Mouse (Mus musculus) stomach, postnatal 0 days (tissue): ENCODE data around the gene Pdyn. TPM values are rescaled to one million over a fixed set of nuclear protein-coding genes. Genes with fewer than 3 reads are reported as not detected.

Experiments used
- ATAC-seq: fragments of 200-750 bp; cut with Nextera tagmentation; 2 replicates; pipeline ENCODE4 v1.8.0; 2017; ENCODE audit not compliant: low FRiP score, low TSS enrichment
- DNase-seq: peaks from one replicate; pipeline ENCODE4 v3.0.0-alpha.2; 2016; ENCODE audit warnings: low spot score
- H3K27ac ChIP-seq: fragments of 300-500 bp; sonication (generic); replicated peaks from 2 replicates; pipeline ENCODE4 v1.5.1; 2014; ENCODE audit warnings: mild to moderate bottlenecking, control low read depth
- H3K27me3 ChIP-seq: fragments of 300-500 bp; sonication (generic); 2 replicates; pipeline ENCODE4 v1.6.1; 2014; ENCODE audit warnings: low read length; ENCODE audit not compliant: control insufficient read depth, insufficient read depth
- H3K36me3 ChIP-seq: fragments of 300-500 bp; sonication (generic); 2 replicates; pipeline ENCODE4 v1.6.1; 2014; ENCODE audit warnings: low read length, mixed read lengths; ENCODE audit not compliant: control insufficient read depth, insufficient read depth
- H3K4me1 ChIP-seq: fragments of 300-500 bp; sonication (generic); replicated peaks from 2 replicates; pipeline ENCODE4 v1.6.1; 2014; ENCODE audit warnings: antibody characterized with exemption; ENCODE audit not compliant: control insufficient read depth, insufficient read depth
- H3K4me2 ChIP-seq: fragments of 300-500 bp; sonication (generic); replicated peaks from 2 replicates; pipeline ENCODE4 v1.6.1; 2014; ENCODE audit warnings: low read depth, mild to moderate bottlenecking, control low read depth, moderate library complexity
- H3K4me3 ChIP-seq: fragments of 300-500 bp; sonication (generic); 2 replicates; pipeline ENCODE4 v1.5.1; 2014; ENCODE audit warnings: low read depth, low read length, control low read depth
- H3K9ac ChIP-seq: fragments of 300-500 bp; sonication (generic); 2 replicates; pipeline ENCODE4 v1.6.1; 2014; ENCODE audit warnings: mild to moderate bottlenecking, low read length, control low read depth, mixed read lengths
- H3K9me3 ChIP-seq: fragments of 300-500 bp; sonication (generic); 2 replicates; pipeline ENCODE4 v1.6.1; 2016; ENCODE audit warnings: low read length; ENCODE audit not compliant: control insufficient read depth
- CTCF ChIP-seq: IDR thresholded peaks from 2 replicates; pipeline ENCODE4 v1.5.1; 2016; ENCODE audit warnings: antibody characterized with exemption, low read depth, mild to moderate bottlenecking, moderate library complexity
- EP300 ChIP-seq: optimal IDR thresholded peaks from 2 replicates; pipeline ENCODE3; 2016; ENCODE audit warnings: antibody characterized with exemption
- WGBS: fragments of 180-500 bp; shearing (Covaris S2); extraction: QIAGEN DNeasy Blood & Tissue Kit; methylation state at CpG from one replicate; pipeline ENCODE4 v1.1.7; 2014; 5-methylcytosine and 5-hydroxymethylcytosine counted together
- polyA plus RNA-seq: library from polyadenylated mRNA; unstranded; fragments of >200 nt; fragmentation: Nextera tagmentation; extraction: Ambion mirVana; gene quantifications from 2 replicates; pipeline ENCODE4 v1.2.1, GENCODE M21; 2015

Pdyn gene
- polyA plus RNA-seq, 1 experiment from 2014 or later = 0.08 TPM

DNA sequence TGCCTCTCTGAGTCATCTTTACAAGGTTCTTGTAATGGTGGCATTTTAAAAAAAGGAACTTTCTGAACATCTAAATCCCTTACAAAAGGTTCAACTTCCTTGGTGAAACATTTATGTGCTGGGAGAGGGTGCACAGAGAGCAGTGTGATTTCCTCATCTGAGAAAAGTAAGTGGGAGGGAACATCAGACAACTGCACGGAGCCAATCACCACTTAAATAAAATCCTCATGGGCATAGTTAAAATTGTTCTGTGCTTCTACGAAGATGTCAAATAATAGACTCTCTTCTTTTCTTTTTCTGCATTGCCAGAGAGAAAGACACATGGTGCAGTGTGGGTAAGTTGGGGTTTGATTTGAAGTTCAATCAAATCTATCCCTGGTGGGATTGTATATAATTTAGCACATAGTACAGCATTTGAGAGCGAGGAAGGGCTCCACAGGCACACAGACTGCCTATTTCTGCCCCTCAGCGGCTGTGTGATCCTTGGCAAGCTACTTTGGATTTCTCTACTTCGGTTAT lies 13.4 kb upstream of the Pdyn start:
- H3K36me3 ChIP-seq = no peaks in the 10 kb centered on the region
- no peaks in the 10 kb centered on the region for H3K9me3 ChIP-seq

DNA sequence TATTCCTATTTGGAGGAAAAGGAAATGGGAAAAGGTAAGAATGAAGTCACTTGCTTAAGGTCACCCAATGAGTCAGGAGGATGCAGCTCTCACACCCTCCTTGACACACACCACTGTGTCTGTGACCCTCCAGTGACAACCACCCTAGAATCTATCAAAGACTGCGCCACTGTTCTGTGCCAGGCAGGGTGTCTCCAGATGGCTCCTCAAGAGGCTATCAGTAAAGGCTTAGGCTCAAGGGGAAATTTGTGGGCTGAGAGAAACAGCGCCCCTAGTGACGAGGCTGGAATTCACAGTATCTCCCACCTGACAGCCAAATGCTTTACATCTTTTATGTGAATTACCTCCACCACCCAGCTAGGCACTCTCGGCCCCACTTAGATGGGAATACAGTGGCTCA lies 3.6 kb downstream of the Pdyn start:
- H3K9me3 ChIP-seq = no peaks in the 10 kb centered on the region
- WGBS = 7% methylated on average over 4 of the region's 4 CpGs
- DNase-seq (peak; percentile 48), ATAC-seq (no peak)
- no peak overlapping the region for H3K4me2 ChIP-seq
- H3K4me3 ChIP-seq = no peak overlapping the region
- no peak overlapping the region for H3K9ac ChIP-seq
- no peaks in the 10 kb centered on the region for H3K27me3 ChIP-seq
- H3K4me1 ChIP-seq = no peaks in the 10 kb centered on the region
- H3K27ac ChIP-seq = no peak overlapping the region
- TF ChIP-seq CTCF (peak; percentile 76), EP300 (no peak)
- no peaks in the 10 kb centered on the region for H3K36me3 ChIP-seq

More for the DNA sequence above, 13.4 kb upstream of the Pdyn start:
- Histone ChIP-seq H3K4me3 (no peak overlapping the region), H3K4me2 (no peak overlapping the region), H3K4me1 (no peaks in the 10 kb centered on the region), H3K9ac (no peak overlapping the region), H3K27me3 (no peaks in the 10 kb centered on the region), H3K27ac (no peak overlapping the region)
- DNase-seq (no peak), ATAC-seq (no peak)
- no peak for TF ChIP-seq EP300
- TF ChIP-seq CTCF = no peak
- 65% methylated on average over 5 of the region's 5 CpGs for WGBS

GRCm38 (mm10) chr2:129694303-129694702 lies 5.3 kb downstream of the Pdyn start:
- no peaks in the 10 kb centered on the region for H3K9me3 ChIP-seq
- H3K4me1 ChIP-seq = no peaks in the 10 kb centered on the region
- DNase-seq (no peak), ATAC-seq (no peak)
- H3K27ac ChIP-seq = no peak overlapping the region
- H3K27me3 ChIP-seq = no peaks in the 10 kb centered on the region
- H3K4me2 ChIP-seq = no peak overlapping the region
- no peaks in the 10 kb centered on the region for H3K36me3 ChIP-seq
- 45% methylated on average over 6 of the region's 6 CpGs for WGBS
- no peak overlapping the region for H3K4me3 ChIP-seq
- TF ChIP-seq CTCF (no peak), EP300 (no peak)
- H3K9ac ChIP-seq = no peak overlapping the region

- Histone ChIP-seq H3K4me2 (no peak overlapping the region), H3K9me3 (no peaks in the 10 kb centered on the region), H3K4me3 (no peak overlapping the region), H3K27ac (no peak overlapping the region), H3K9ac (no peak overlapping the region), H3K36me3 (no peaks in the 10 kb centered on the region), H3K4me1 (no peaks in the 10 kb centered on the region), H3K27me3 (no peaks in the 10 kb centered on the region)
- no peak for TF ChIP-seq CTCF
- no peak for TF ChIP-seq EP300
- WGBS = 83% methylated on average over 8 of the region's 8 CpGs
- ATAC-seq (no peak), DNase-seq (no peak)
Measured at GRCm38 (mm10) chr2:129692694-129693093, 7.0 kb downstream of the Pdyn start.

GRCm38 (mm10) chr2:129689694-129690093 lies 9.9 kb downstream of the Pdyn start:
- Histone ChIP-seq H3K4me3 (no peak overlapping the region), H3K4me2 (no peak overlapping the region), H3K9me3 (no peaks in the 10 kb centered on the region), H3K36me3 (no peaks in the 10 kb centered on the region), H3K9ac (no peak overlapping the region), H3K27me3 (no peaks in the 10 kb centered on the region), H3K27ac (no peak overlapping the region), H3K4me1 (no peaks in the 10 kb centered on the region)
- no peak for TF ChIP-seq CTCF
- TF ChIP-seq EP300 = no peak
- DNase-seq (no peak), ATAC-seq (no peak)
- 74% methylated on average over 7 of the region's 7 CpGs for WGBS

DNA sequence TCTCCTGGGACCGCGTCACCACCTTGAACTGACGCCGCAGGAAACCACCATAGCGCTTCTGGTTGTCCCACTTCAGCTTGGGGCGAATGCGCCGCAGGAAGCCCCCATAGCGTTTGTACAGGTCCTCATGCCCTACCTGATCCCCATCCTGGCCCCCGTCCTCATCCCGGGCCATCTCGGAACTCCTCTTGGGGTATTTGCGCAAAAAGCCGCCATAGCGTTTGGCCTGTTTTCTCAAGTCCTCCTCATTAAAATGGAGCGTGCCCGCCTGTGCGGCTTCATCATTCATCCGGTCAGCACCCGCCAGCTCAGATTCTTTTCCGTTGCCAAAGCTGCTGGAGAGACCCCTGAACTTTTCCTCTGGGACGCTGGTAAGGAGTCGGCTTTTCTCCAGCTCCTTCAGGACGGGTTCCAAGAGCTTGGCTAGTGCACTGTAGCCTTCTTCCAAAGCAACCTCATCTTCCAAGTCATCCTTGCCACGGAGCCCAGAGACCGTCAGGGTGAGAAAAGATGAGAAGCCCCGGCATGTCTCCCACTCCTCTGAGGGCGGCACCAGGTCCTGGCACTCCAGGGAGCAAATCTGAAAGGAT lies 11.5 kb downstream of the Pdyn start:
- Histone ChIP-seq H3K36me3 (no peaks in the 10 kb centered on the region), H3K27ac (no peak overlapping the region), H3K9ac (no peak overlapping the region), H3K4me3 (no peak overlapping the region), H3K27me3 (no peaks in the 10 kb centered on the region), H3K9me3 (no peaks in the 10 kb centered on the region), H3K4me2 (no peak overlapping the region), H3K4me1 (no peaks in the 10 kb centered on the region)
- ATAC-seq = no peak
- 91% methylated on average over 28 of the region's 28 CpGs for WGBS
- DNase-seq = no peak
- TF ChIP-seq EP300 (no peak), CTCF (no peak)
